Mouse (Mus musculus) G1E (cell line): ENCODE measurements at regions not wholly inside any gene's neighbourhood (a gene's known extent, or its start where the extent isn't known, plus 50 kb on each side); places are given as distances from the start of the nearest gene placed in this dataset.

Source experiments
- ATAC-seq: 2 replicates; pipeline ENCODE4 v1.8.0; 2016; ENCODE audit warnings: mild to moderate bottlenecking; ENCODE audit not compliant: insufficient number of reproducible peaks, poor library complexity, low FRiP score, severe bottlenecking; ENCODE audit errors: extremely low read depth
- DNase-seq: peaks from one replicate; pipeline ENCODE4 v3.0.0; 2012; ENCODE audit warnings: low spot score
- H3K27me3 ChIP-seq: 2 replicates; pipeline ENCODE4 v1.6.1; 2012; ENCODE audit warnings: mild to moderate bottlenecking, low read length, inconsistent platforms; ENCODE audit not compliant: insufficient read depth
- H3K36me3 ChIP-seq: replicated peaks from 2 replicates; pipeline ENCODE3; 2012; ENCODE audit warnings: mild to moderate bottlenecking, inconsistent platforms
- H3K4me1 ChIP-seq: 2 replicates; pipeline ENCODE4 v1.6.1; 2012; ENCODE audit warnings: low read depth, low read length, inconsistent platforms, mixed read lengths; ENCODE audit not compliant: insufficient read depth
- H3K4me3 ChIP-seq: 2 replicates; pipeline ENCODE4 v1.5.1; 2012; ENCODE audit warnings: low read depth, mild to moderate bottlenecking, inconsistent platforms, low read length, moderate library complexity, mixed read lengths
- H3K9me3 ChIP-seq: replicated peaks from 2 replicates; pipeline ENCODE4 v1.6.1; 2012; ENCODE audit warnings: inconsistent platforms
- CTCF ChIP-seq: IDR thresholded peaks from 2 replicates; pipeline ENCODE4 v1.5.1; 2012; ENCODE audit warnings: low read depth, low read length, inconsistent platforms, mixed read lengths
- GATA1 ChIP-seq: IDR thresholded peaks from 2 replicates; pipeline ENCODE4 v1.6.1; 2012; ENCODE audit warnings: borderline replicate concordance, low read length, inconsistent platforms, mixed read lengths
- GATA2 ChIP-seq: IDR thresholded peaks from 2 replicates; pipeline ENCODE4 v1.6.1; 2012; ENCODE audit warnings: low read depth, low read length, inconsistent platforms, borderline replicate concordance
- POLR2AphosphoS5 ChIP-seq: IDR thresholded peaks from 2 replicates; pipeline ENCODE4 v1.6.1; 2012; ENCODE audit warnings: low read depth, low read length, inconsistent platforms; ENCODE audit not compliant: insufficient replicate concordance
- TAL1 ChIP-seq: conservative IDR thresholded peaks from 2 replicates; pipeline ENCODE4 v1.6.1; 2012; ENCODE audit warnings: low read depth, low read length, inconsistent platforms, mixed read lengths

- TF ChIP-seq POLR2AphosphoS5 (no peak), GATA1 (no peak), CTCF (no peak), TAL1 (no peak), GATA2 (no peak)
- no peaks in the 10 kb centered on the region for H3K4me1 ChIP-seq
- no peaks in the 10 kb centered on the region; the same call in none of the 2 replicates for H3K27me3 ChIP-seq
- ATAC-seq: no peak
- no peak overlapping the region for H3K4me3 ChIP-seq
- no peaks in the 10 kb centered on the region for H3K9me3 ChIP-seq
- no peak for DNase-seq
- no peaks in the 10 kb centered on the region for H3K36me3 ChIP-seq
Measured at GRCm38 (mm10) chr1:64198781-64199180, 76.7 kb upstream of the Klf7 start.

GRCm38 (mm10) chr1:64198322-64198721, 76.2 kb upstream of the Klf7 start:
- H3K4me3 ChIP-seq: no peak overlapping the region
- H3K27me3 ChIP-seq: no peaks in the 10 kb centered on the region; the same call in none of the 2 replicates
- TF ChIP-seq CTCF (no peak), TAL1 (no peak), POLR2AphosphoS5 (no peak), GATA1 (no peak), GATA2 (no peak)
- H3K4me1 ChIP-seq: no peaks in the 10 kb centered on the region
- H3K9me3 ChIP-seq: no peaks in the 10 kb centered on the region
- DNase-seq: no peak
- H3K36me3 ChIP-seq: no peaks in the 10 kb centered on the region
- no peak for ATAC-seq

- H3K4me3 ChIP-seq: no peak overlapping the region
- H3K36me3 ChIP-seq: no peaks in the 10 kb centered on the region
- H3K9me3 ChIP-seq: no peaks in the 10 kb centered on the region
- TF ChIP-seq GATA1 (no peak), TAL1 (no peak), CTCF (no peak), GATA2 (no peak), POLR2AphosphoS5 (no peak)
- ATAC-seq: no peak
- H3K27me3 ChIP-seq: no peaks in the 10 kb centered on the region; the same call in 1 of the 2 replicates
- no peak for DNase-seq
- H3K4me1 ChIP-seq: no peaks in the 10 kb centered on the region
Measured at GRCm38 (mm10) chr1:64195970-64196491, 73.9 kb upstream of the Klf7 start.

GRCm38 (mm10) chr1:64195294-64195693, 73.2 kb upstream of the Klf7 start:
- no peak for TF ChIP-seq POLR2AphosphoS5
- TF ChIP-seq TAL1: no peak
- Histone ChIP-seq H3K36me3 (no peaks in the 10 kb centered on the region), H3K4me3 (no peak overlapping the region), H3K4me1 (no peaks in the 10 kb centered on the region), H3K27me3 (no peaks in the 10 kb centered on the region; the same call in 1 of the 2 replicates), H3K9me3 (no peaks in the 10 kb centered on the region)
- ATAC-seq (no peak), DNase-seq (no peak)

GRCm38 (mm10) chr1:64193150-64193838, 71.2 kb upstream of the Klf7 start:
- Histone ChIP-seq H3K27me3 (no peaks in the 10 kb centered on the region; the same call in 1 of the 2 replicates), H3K9me3 (no peaks in the 10 kb centered on the region), H3K4me3 (no peak overlapping the region), H3K4me1 (no peaks in the 10 kb centered on the region), H3K36me3 (no peaks in the 10 kb centered on the region)
- no peak for TF ChIP-seq GATA1
- TF ChIP-seq POLR2AphosphoS5: no peak
- no peak for TF ChIP-seq TAL1
- no peak for TF ChIP-seq CTCF
- DNase-seq (no peak), ATAC-seq (no peak)

- ATAC-seq (no peak), DNase-seq (no peak)
- H3K4me3 ChIP-seq: no peak overlapping the region
- H3K36me3 ChIP-seq: no peaks in the 10 kb centered on the region
- no peaks in the 10 kb centered on the region for H3K4me1 ChIP-seq
- H3K27me3 ChIP-seq: no peaks in the 10 kb centered on the region; the same call in 1 of the 2 replicates
- no peaks in the 10 kb centered on the region for H3K9me3 ChIP-seq
- TF ChIP-seq GATA2 (no peak), POLR2AphosphoS5 (no peak), CTCF (no peak), GATA1 (no peak), TAL1 (no peak)
Measured at GRCm38 (mm10) chr1:64192736-64193135, 70.7 kb upstream of the Klf7 start.
